Mouse (Mus musculus): ENCODE measurements around the gene Aff1.

Gene Aff1

DNA sequence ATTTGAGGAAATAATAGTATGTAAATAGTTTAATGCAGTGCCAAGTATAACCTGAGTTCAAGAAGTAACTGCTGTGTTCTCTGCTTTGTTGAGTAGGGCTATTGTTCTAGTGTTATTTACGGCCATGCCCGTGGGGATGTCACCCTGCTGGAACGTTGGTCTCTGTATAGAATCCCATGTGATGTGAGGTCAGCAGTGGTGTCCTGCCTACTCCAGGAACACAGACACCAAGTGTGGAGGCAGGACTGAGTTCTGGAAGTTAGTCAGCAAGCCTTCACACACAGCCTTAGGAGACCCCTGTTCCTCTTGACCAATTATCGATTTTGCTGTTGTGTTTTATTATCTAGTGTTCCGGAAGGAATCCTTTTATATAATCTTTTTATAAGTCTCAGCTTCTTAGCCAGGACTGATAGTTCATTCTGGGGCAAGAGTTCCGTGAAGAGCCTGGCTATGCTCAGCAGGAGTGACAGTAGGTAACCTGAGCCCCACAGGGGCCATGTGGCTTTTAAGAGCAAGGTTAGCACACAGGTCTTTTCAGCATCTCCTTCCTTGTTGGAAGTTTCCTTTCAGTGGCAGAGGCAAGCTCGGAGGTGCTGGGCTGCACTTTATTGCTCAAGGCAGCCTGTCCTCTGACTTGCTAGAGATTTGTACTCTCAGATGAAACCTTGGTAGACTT is 115.6 kb downstream of the Aff1 start:
- no peak for DNase-seq

- DNase-seq, result no peak
Observed at GRCm38 (mm10) chr5:103809674-103810330, 117.6 kb downstream of the Aff1 start.

DNA sequence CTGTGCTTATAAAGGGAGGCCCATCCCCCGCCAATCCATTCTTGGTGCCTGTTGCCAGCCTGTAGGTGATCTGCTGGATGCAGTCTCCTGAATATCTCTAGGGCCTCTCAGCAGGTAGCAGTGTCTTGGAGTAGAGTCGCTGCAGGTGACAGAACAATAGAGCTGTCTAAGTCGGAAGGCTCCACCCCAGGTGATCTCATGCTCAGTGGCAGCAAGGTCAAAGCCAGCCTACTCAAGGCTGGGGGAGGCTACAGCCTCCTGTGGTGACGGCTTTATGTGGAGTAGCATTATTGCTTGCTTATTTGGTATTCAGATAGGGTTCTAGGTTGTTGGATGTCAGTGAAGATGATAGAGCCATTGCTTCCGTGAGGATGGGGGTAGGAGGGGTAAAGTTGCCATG is 121.1 kb downstream of the Aff1 start:
- DNase-seq, result no peak

- DNase-seq, result no peak
Observed at GRCm38 (mm10) chr5:103813997-103814542, 121.9 kb downstream of the Aff1 start.

DNA sequence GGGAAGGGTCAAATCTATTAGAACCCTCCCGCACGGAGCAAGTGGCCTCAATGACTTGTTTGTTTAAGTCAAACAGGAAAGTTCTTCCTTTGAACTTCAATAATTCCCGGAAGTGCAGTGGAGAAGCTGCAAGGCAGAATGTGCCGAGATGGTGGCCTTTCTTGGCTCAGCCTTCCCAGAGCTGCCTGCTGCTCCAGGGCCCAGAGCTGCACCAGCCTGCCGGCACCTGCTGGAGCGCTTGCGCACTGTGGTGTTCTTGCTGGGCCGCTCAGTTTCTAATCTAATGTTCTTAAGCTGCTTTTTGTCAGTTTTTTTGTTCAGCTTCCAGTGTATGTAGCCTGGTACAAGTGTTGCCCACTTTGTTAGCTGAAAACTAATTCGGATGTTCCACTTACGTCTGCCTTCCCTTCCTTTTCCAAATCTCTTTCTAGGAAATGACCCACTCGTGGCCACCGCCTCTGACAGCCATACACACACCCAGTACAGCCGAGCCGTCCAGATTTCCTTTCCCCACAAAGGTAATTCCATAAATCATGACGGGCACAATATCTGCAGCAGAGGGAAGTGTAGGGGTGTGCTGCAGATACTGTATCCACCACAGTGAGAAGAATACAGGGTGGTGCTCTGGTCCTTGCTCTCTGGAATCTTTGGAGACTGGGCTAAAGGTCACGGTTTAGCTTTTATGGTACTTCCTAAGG is 122.5 kb downstream of the Aff1 start:
- peak; percentile 53 for DNase-seq

- DNase-seq, result no peak
Observed at GRCm38 (mm10) chr5:103815249-103815617, 123.1 kb downstream of the Aff1 start.

- DNase-seq, result no peak
Observed at GRCm38 (mm10) chr5:103816718-103817117, 124.5 kb downstream of the Aff1 start.

- peak; percentile 81 for DNase-seq
Observed at GRCm38 (mm10) chr5:103817754-103818153, 125.6 kb downstream of the Aff1 start.

DNA sequence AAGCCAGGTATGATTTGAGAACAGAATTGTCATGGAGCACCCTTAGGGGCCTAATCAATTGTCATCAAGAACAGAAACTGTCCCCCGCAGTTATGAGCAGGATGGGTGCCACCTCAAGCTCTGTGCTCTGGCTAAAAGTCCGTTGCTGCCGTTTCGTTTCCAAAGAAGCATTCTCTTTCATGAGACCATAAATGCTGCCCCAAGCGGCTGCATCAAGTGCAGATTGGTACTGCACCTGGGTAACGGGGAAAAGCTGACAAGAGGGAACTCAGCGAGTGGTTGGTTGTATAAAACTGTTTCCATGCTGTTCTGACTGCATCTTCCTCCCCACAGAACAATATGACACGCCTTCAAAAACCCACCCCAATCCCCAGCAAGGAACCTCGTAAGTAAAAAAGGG is 126.4 kb downstream of the Aff1 start:
- DNase-seq, result no peak

GRCm38 (mm10) chr5:103819674-103820073 is 127.5 kb downstream of the Aff1 start:
- no peak for DNase-seq

- no peak for DNase-seq
Observed at GRCm38 (mm10) chr5:103821062-103821461, 128.9 kb downstream of the Aff1 start.

DNA sequence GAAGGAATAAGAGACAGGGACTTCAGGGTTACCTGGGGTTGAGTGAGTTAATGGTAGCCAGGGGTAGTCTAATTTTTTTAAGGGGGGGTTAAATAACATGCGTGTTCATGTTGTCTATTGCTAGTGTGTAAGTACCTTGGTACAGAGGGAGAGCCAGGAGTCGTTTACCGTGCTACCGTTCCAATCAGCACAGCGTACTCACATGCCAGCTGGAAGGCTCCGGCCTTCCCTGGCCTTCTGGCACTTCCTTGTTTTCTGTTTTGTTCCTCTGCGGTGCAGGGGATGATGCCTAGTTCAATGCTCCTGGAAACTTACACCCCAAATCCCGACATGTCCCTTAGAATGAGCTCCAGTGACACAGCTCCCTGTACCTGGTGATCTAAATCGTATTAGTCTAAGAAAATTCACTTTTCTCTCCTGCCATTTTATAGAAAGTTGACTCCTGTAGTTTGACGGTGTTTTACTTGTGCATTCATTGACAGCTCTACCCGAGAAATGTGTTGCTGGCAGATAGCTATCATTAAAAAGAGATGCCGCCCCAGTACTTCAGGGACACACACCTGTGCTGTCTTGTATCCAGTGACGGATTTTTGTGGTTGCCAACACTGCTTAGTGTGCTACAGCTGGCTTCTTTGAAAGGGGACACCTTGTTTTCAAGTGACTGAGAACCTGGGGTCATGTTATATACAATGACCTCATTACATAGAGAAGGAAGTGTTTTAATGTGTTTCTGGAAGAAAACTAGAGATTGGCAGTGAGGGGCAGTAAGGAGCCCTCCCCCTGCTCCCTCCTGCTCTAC is 129.5 kb downstream of the Aff1 start:
- DNase-seq, result no peak

GRCm38 (mm10) chr5:103822949-103823348 is 130.8 kb downstream of the Aff1 start:
- no peak for DNase-seq

DNA sequence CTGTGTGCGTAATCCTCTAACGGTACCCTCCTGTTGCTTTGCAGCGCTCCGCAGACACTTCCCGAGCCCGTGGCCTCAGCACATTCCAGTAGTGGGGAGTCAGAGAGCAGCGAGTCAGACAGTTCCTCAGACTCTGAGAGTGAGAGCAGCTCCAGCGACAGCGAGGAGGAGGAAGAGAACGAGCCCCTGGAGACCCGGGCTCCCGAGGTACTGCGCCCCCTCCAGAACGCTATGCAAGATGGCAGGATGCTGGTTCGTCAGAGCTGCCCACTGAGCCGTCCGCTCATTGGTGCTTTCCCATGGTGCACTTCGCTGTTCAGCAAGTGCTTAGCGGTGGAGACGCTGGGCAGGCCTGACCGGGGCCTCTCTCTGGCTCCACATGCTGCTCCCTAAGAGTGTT is 136.1 kb downstream of the Aff1 start:
- DNase-seq, result no peak

DNA sequence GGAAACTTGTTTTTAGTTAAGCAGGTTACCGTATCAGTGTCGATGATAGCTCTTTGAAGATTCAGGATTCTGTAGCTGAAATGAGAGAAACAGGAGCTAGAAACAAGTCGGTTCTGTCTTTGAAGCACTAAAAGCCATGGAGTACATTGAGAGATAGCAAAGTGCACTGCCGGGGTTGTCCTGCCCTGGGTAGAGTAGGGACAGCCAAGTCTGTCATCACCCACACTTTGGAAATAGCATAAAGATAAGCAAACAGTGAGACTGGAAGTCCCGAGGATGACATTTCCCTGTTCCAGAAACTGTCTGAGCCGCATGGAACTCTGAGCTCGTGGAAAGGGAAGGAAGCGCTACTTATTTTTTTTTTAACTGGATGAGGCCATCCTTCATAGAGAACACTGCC is 136.6 kb downstream of the Aff1 start:
- DNase-seq, result no peak

DNA sequence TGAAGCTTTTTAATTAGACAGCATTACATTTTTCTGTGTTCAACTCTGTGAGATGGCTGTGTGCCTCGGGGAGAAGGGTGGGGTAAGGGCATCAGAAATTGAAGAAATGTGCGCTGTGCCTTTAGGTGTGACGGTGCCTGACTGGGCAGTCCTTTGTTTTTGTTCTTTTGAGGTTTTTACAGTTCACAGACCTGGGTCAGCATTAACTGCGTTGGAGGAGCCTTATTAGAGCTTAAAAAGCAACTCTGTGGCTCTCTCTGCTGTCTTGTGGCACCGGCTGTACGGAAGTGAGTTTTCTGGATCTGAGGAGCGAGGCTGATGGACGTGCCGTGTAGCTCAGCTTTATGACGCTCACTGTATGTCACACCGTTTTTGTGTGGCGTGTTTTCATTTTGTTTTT is 137.0 kb downstream of the Aff1 start:
- no peak for DNase-seq

DNA sequence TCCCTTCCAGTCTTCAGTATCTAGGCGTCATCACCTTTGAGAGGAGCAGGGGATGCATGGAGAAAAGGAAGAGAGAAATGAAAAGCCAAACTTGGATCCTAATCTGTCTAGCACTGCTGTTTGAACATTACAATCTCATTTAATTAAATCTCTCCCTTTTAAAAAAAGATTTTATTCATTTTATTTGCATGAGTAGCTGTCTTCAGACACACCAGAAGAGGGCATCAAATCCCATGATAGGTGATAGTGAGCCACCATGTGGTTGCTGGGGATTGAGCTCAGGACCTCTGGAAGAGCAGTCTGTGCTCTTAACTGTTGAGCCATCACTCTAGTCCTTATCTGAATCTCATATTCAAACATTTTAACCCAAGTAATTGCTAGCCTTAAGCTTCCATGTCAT is 138.7 kb downstream of the Aff1 start:
- no peak for DNase-seq

DNA sequence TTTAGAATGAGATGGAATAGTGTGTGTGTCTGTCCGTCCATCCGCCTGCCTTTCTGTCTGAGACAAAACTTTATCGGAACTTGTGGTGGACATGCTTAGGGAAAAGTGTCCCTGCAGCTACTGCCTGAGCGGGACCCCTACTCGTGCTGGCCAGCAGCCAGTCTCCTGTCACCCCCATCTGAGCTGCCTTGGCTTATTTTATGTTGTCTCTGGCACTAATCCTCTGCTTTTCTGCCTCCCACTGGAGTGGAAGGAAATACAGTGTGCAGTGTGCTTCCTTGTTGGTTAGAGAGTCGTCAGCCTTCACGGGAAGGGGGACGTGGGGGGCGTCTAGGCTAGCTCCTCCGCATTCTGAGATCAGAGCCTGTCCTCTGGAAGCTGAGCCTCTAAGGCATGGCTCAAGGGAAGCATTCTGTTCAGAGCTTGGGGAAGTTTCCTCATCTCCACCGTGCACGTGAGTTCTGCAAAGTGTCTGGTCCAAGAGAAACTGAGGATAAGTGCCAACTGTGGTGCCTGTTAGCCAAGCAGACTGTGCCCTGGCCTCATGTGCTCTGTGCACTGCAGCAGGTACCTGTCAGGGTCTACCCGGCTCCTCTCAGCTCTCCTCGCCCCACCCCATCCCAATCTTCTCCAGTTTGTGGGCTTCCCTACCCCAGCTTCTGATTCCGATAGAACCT is 143.4 kb downstream of the Aff1 start:
- DNase-seq, result peak; percentile 34

DNA sequence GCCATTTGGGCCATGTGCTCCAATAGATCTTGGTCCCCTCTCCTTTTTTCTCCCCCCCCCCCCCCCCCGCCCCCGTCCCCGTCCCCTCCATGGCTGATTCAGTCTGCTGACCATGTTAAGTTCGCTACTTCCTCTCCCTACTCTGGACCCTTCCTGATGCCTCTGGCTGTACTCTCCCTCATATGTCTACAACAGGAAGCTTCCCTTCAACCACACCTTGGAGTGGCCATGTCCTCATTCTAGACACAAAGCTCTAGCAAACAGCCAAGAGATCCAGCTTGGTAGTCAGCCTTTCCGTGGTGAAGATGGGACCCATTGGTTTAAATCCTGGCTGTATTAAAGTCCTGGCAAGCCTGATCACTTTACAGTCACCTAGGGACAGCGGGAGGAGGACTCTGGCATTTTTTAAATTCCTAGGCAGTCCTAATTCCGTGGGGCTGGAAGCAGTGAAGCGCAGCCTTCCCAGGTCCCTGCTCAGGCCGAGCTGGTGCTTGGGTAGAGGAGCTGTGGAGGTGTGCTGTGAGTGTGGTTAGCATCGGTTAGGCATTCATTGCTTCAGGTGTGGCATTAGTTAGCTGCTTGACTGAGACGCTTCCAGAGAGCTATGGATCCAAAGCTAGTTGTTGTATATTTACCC is 144.1 kb downstream of the Aff1 start:
- peak; percentile 80 for DNase-seq

DNA sequence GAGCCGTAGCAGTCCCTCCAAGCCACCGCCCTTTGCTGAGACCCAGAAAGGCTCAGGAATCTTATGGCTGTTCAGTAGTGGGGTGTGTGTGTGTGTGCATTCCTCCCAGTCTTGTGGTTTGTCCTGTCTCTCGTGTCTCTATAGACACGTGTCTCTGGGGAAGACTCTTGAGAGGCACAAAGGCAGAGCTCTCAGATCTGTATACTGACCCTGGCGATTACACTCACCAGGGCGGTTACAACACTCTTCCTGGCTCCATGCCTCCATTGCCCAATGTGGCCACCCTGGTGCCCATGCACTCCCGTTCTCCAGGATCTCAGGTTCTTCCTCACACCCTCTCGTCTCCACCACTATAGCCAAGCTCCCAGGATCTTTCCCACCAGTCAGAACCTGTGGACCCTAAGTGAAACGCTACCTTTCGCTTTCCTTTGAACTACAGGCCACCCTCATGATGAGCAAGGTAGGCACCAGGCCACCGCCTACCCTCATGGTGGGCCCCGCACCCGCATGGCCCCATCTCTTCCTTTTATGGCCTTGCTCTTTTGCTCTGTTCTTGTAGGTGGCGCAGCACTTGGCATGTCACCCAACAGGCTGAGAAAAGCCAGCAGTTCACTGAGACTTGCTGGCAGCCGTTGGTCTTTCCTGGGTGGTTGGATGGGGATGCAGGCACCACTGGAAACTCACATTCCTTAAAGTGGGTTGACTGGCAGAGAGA is 146.5 kb downstream of the Aff1 start:
- DNase-seq, result peak; percentile 31

GRCm38 (mm10) chr5:103839265-103839626 is 147.1 kb downstream of the Aff1 start:
- no peak for DNase-seq

All from kidney, postnatal 10 days (tissue).